Mouse (Mus musculus) telencephalon, adult 2 months (tissue): ENCODE measurements around the gene Ankrd13c.
"Not testable (repeated sequence)": the region's sequence is repeated elsewhere in the genome, so short reads cannot be mapped to it uniquely, and the experiment has no call there.

Source experiments
- DNase-seq: peaks from one replicate; pipeline ENCODE4 v3.0.0-alpha.2; 2011; ENCODE audit warnings: low read depth, low spot score

Ankrd13c gene

DNA sequence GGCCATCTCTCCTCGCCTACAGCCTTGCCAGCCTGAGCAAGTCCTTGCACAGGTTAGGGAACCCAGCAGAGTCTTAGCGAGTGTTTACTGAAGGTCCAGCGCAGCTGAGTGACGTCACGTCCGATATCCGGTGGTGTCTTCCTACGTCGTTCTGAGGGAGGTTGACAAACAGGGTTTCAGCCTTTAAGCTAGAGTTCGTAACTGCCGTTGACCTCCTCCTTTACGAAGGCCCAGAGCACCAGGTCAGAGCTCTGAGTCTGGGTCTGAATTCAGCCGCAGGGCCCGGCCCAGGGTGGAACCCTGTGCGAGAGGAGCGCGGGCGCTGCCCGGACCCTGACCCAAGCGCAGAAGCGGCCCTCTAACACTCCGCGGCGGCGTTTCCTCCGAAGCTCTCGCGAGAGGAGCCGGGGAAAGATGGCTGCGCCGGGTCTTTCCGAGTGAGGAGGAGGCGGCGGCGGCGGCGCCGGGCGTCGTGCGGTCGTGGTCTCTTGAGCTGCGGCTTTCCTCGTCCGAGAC lies at the start of gene Ankrd13c:
TSS of gene Ankrd13c (plus strand) at position 397 of the 516 bp plus-strand sequence.
- peak; percentile 97 for DNase-seq

- DNase-seq, result no peak
These were observed 49.4 kb upstream of the Ankrd13c start for GRCm38 (mm10) chr3:157897645-157898044.

GRCm38 (mm10) chr3:157899986-157900385 lies 47.1 kb upstream of the Ankrd13c start:
- DNase-seq, result no peak

GRCm38 (mm10) chr3:157901721-157902120 lies 45.3 kb upstream of the Ankrd13c start:
- DNase-seq, result no peak

DNA sequence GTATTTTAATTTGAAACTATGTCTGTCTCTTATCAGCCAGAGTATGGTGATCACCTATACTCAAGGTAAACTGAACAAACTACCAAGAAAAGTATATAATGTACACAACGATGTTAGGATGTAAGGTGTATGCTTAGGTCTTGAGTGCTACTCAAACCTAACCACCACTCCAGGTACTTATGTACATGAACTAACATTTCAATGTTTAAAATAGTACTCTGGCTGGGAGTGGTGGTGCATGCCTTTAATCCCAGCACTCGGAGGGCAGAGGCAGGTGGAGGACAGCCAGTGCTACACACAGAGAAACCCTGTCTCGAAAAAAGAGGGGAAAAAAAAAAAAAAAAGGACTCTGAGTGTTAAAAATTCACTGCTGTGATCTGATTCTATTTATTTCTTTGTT lies 38.9 kb upstream of the Ankrd13c start:
- DNase-seq, result no peak

GRCm38 (mm10) chr3:157910262-157910661 lies 36.8 kb upstream of the Ankrd13c start:
- no peak for DNase-seq

GRCm38 (mm10) chr3:157912155-157912554 lies 34.9 kb upstream of the Ankrd13c start:
- no peak for DNase-seq

DNA sequence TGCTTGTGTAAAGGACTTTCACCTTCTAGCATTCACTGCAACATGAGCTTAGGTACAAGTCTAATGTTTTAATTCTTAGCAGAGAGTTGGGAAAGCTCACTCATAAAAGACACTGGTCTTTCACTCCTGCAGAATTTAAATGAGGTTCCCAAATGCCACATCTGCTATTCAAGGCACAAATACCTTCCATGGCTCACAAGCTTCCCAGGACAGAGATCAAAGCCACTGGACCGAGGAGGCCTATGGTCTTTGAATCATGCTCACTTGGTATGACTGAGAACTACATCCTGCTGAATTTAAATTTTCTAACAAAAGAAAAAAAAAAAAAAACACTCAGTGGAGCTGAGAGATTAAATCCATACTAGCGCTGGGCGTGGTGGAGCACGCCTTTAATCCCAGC lies 30.7 kb upstream of the Ankrd13c start:
- DNase-seq, result no peak

DNA sequence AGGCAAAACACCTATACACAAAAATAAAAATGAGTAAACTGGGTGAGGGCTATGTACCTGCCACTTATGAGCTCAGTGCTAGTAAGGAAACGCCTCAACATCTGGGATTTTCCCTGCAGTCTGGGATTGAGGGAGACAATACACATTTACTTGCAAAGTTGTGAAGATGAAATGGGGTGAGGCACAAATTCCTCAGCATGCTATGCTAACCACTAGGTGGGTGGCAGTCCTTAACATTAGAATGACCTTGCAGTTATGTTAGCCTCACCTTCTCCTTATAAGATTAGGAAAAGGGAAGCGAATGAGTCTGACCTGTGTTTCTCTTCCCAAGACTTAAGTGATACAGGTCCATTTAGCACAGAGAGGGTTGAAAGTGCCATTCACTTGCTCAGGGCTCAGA lies 25.7 kb upstream of the Ankrd13c start:
- DNase-seq, result no peak

DNA sequence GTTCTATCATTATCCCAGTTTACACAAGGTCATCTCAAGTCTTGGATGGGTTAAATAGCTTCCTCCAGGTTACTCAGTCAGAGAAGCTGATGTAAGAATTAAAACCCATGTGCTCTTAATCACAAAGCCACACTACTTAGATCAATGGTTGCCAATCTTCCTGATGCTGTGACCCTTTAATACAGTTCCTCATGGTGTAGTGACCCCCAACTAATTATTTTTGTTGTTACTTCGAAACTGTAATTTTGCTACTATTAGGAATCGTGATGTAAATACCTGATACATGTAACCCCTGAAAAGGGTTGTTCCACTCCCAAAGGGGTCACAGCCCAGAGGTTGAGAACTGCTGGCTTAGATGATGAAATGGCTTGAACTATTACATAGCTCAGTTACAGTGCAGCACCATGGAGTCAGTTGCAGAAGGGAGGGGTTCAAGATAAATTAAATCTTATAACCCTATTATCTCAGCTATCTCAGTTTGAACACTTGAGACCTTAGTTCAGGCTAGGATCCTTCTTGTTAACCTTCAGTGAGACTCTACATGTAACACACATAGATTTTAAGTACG lies 23.7 kb upstream of the Ankrd13c start:
- no peak for DNase-seq

GRCm38 (mm10) chr3:157924692-157925328 lies 22.2 kb upstream of the Ankrd13c start, which contains the start of gene Cth:
Cth (minus strand) TSS chr3:157925077.
- peak; percentile 55 for DNase-seq

DNA sequence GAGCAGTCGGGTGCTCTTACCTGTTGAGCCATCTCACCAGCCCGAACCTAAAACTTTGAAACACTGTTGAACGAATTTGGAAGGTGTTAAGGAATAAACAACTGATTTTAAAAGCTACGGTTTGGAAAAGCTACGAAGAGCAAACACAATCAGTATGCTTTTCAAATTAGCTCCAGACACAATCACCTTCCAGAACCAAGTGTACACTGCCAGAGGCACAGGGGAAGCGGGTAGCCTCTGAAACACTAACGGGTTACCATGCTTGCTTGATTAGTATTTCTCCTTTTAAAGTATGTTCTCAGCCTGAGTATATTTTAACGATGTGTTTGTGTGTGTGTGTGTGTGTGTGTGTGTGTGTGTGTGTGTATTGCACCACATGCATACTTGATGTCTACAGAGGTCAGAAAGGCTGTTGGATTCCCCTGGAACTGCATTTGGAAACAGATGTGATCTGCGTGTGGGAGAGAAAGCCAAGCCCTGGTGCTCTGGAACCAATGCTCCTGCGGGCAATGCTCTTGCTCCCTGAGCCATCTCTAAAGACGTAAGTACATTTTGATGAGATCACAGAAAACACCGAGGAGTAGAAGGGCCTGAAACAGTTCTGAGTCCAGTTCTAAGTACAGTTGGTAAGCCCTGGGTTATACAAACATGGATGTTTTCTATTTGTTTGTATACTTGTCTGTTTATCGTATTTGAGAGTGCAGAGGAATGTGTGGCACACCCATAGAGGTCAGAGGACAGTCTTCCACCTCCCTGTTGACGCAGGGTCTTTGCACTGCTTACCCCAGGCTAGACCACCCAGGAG lies 21.1 kb upstream of the Ankrd13c start:
- no peak for DNase-seq

GRCm38 (mm10) chr3:157926761-157927160 lies 20.3 kb upstream of the Ankrd13c start:
- DNase-seq, result no peak

GRCm38 (mm10) chr3:157928731-157929130 lies 18.3 kb upstream of the Ankrd13c start:
- no peak for DNase-seq

DNA sequence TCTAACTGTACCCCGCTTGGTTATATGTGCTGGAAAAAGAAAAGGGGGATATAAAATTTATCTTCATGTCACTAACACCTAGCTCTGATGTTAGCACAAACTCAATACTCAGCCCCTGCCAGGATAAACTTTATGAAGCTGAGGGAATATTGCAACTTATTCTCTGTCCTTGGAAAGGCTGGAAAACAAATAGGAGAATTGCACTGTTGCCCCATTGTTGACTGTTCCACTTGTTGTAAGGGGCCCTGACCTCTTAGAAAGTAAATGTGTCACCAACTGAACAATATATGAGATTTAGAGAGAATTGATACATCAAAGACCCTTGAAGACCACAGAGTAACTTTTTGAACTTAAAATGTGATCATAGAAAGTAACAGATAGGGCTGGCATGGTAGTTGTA lies 17.6 kb upstream of the Ankrd13c start:
- DNase-seq, result no peak

GRCm38 (mm10) chr3:157931592-157931991 lies 15.4 kb upstream of the Ankrd13c start:
- DNase-seq, result no peak

GRCm38 (mm10) chr3:157932074-157932473 lies 15.0 kb upstream of the Ankrd13c start:
- DNase-seq, result no peak

GRCm38 (mm10) chr3:157933223-157933622 lies 13.8 kb upstream of the Ankrd13c start:
- DNase-seq, result not testable (repeated sequence)

GRCm38 (mm10) chr3:157934301-157934823 lies 12.7 kb upstream of the Ankrd13c start:
- DNase-seq, result no peak

- no peak for DNase-seq
These were observed 8.5 kb upstream of the Ankrd13c start for GRCm38 (mm10) chr3:157938585-157938984.

- DNase-seq, result no peak
These were observed 593 bp downstream of the Ankrd13c start for GRCm38 (mm10) chr3:157947383-157948280.
